In the genomic region with DNA sequence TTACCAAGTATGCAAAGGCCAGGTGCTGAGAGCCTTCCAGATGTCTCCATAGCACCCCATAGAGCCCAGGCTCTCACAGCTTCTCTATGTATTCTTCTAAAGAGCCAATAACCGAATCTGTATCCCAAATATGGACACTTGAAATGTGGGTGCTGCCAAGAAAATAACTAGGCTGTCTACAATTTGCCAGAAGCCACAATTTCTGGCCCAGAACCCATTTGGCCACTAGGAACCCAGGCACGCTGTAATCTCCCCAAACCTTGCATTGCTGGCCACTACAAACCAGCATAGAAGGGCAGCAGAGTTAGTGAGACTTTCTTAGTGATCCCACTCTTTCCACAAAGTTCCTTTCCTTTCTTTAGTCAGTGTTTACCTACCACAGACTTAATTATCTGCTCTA, we compare ENCODE assay signal across 26 mouse cellular contexts.
"Had no signal": no experiment of that assay in that cellular context is flagged by ENCODE, and none has a peak within 500 bp of the region (broad histone marks: within the 10 kb centered on the region; RNA-seq: fewer than 3 reads in every experiment).

No protein-coding gene starts in this region.

- H3K9ac ChIP-seq: heart, embryonic 12.5 days; hindbrain, embryonic 12.5 days; hindbrain, embryonic 14.5 days; intestine, embryonic 15.5 days; kidney, embryonic 15.5 days; limb, embryonic 12.5 days; liver, embryonic 13.5 days had no signal

- H3K4me2 ChIP-seq: heart, embryonic 12.5 days; hindbrain, embryonic 12.5 days; hindbrain, embryonic 14.5 days; intestine, embryonic 15.5 days; kidney, embryonic 15.5 days; limb, embryonic 12.5 days; liver, embryonic 13.5 days had no signal

- ATAC-seq: hindbrain, embryonic 16.5 days; inflammation-experienced regulatory T-cells, adult 6 months; intestine, postnatal 0 days had no signal

- H3K36me3 ChIP-seq: heart, embryonic 12.5 days; hindbrain, embryonic 10.5 days; hindbrain, embryonic 12.5 days; intestine, embryonic 15.5 days; kidney, embryonic 15.5 days; limb, embryonic 10.5 days; limb, embryonic 12.5 days; liver, embryonic 13.5 days had no signal

- H3K4me1 ChIP-seq: heart, embryonic 12.5 days; hindbrain, embryonic 10.5 days; hindbrain, embryonic 12.5 days; intestine, embryonic 15.5 days; kidney, embryonic 15.5 days; limb, embryonic 12.5 days; liver, embryonic 13.5 days had no signal

- DNase-seq: gastrocnemius, adult 2 months; gastrocnemius, postnatal 10 days; gastrocnemius, postnatal 25 days; heart, adult 18-20 months; heart, postnatal 10 days; heart, postnatal 4 days; kidney, adult 18-20 months; kidney, adult 8-10 months; kidney, postnatal 14 days; kidney, postnatal 36 days; liver; liver, embryonic 13.5 days had no signal

- H3K27me3 ChIP-seq: heart, embryonic 12.5 days; hindbrain, embryonic 12.5 days; intestine, embryonic 15.5 days; kidney, embryonic 15.5 days; limb, embryonic 12.5 days; liver, embryonic 13.5 days had no signal

- H3K4me3 ChIP-seq: gastrocnemius, adult 2 months; heart, embryonic 12.5 days; hindbrain, embryonic 10.5 days; hindbrain, embryonic 12.5 days; intestine, embryonic 15.5 days; kidney, embryonic 15.5 days; layer of hippocampus, adult 2 months; left cerebral cortex, adult 2 months; limb, embryonic 10.5 days; limb, embryonic 12.5 days; liver, embryonic 13.5 days had no signal

- H3K27ac ChIP-seq: gastrocnemius, adult 2 months; hindbrain, embryonic 10.5 days; hindbrain, embryonic 12.5 days; hindbrain, embryonic 14.5 days; intestine, embryonic 15.5 days; kidney, embryonic 15.5 days; kidney, postnatal 0 days; layer of hippocampus, adult 2 months; left cerebral cortex, adult 2 months; limb, embryonic 10.5 days; limb, embryonic 12.5 days; liver, embryonic 13.5 days had no signal

- H3K9me3 ChIP-seq: heart, embryonic 12.5 days; hindbrain, embryonic 10.5 days; hindbrain, embryonic 12.5 days; intestine, embryonic 15.5 days; kidney, embryonic 15.5 days; limb, embryonic 10.5 days; limb, embryonic 12.5 days; liver, embryonic 13.5 days had no signal
